Mouse (Mus musculus) myocyte (in vitro differentiated cells): ENCODE results near the gene Ankrd22. TPM values are rescaled to one million over a fixed set of nuclear protein-coding genes. Genes with fewer than 3 reads are reported as not detected.

Source experiments
- H3K27me3 ChIP-seq: one replicate; pipeline ENCODE4 v1.6.1; 2011; ENCODE audit not compliant: control insufficient read depth, insufficient read depth, insufficient read length
- H3K36me3 ChIP-seq: one replicate; pipeline ENCODE4 v1.6.1; 2011; ENCODE audit not compliant: control insufficient read depth, insufficient read depth
- H3K4me2 ChIP-seq: one replicate; pipeline ENCODE4 v1.6.1; 2011; ENCODE audit warnings: low read depth, control low read depth
- H3K4me3 ChIP-seq: one replicate; pipeline ENCODE4 v1.5.1; 2011; ENCODE audit warnings: mild to moderate bottlenecking, control low read depth, moderate library complexity
- H3K79me2 ChIP-seq: one replicate; pipeline ENCODE4 v1.6.1; 2011; ENCODE audit not compliant: control insufficient read depth, insufficient read depth
- H3ac ChIP-seq: one replicate; pipeline ENCODE4 v1.6.1; 2011; ENCODE audit not compliant: control insufficient read depth, insufficient read length
- CEBPB ChIP-seq: IDR thresholded peaks from 2 replicates; pipeline ENCODE4 v1.6.1; 2011; ENCODE audit warnings: mild to moderate bottlenecking, moderate library complexity; ENCODE audit not compliant: poor library complexity, insufficient read depth, severe bottlenecking
- E2F4 ChIP-seq: IDR thresholded peaks from one replicate; pipeline ENCODE4 v1.6.1; 2011; ENCODE audit warnings: mild to moderate bottlenecking, control low read depth, moderate library complexity; ENCODE audit not compliant: insufficient read depth
- MAX ChIP-seq: IDR thresholded peaks from one replicate; pipeline ENCODE4 v1.6.1; 2011; ENCODE audit warnings: low read depth, mild to moderate bottlenecking, control low read depth
- MYOD1 ChIP-seq, 3 experiments: IDR thresholded peaks; one replicate each; pipeline ENCODE4 v1.6.1; 2011; ENCODE audit warnings: control low read depth in 2 of 3, low read depth in 2 of 3, mild to moderate bottlenecking in 2 of 3, moderate library complexity in 1 of 3; ENCODE audit not compliant: insufficient read length in 2 of 3, control insufficient read depth in 1 of 3
- MYOG ChIP-seq, 3 experiments: IDR thresholded peaks; one replicate each; pipeline ENCODE4 v1.6.1; 2011; ENCODE audit warnings: control low read depth in 2 of 3, low read depth in 2 of 3, mild to moderate bottlenecking in 2 of 3; ENCODE audit not compliant: insufficient read length in 2 of 3, control insufficient read depth in 1 of 3, insufficient read depth in 1 of 3
- POLR2A ChIP-seq: IDR thresholded peaks from one replicate; pipeline ENCODE4 v1.6.1; 2011; ENCODE audit warnings: low read depth, mild to moderate bottlenecking, control low read depth, moderate library complexity; ENCODE audit not compliant: insufficient read length
- POLR2AphosphoS2 ChIP-seq: IDR thresholded peaks from one replicate; pipeline ENCODE4 v1.6.1; 2011; ENCODE audit warnings: low read depth, control low read depth; ENCODE audit not compliant: insufficient read length
- REST ChIP-seq: IDR thresholded peaks from one replicate; pipeline ENCODE4 v1.6.1; 2011; ENCODE audit warnings: mild to moderate bottlenecking, control low read depth, moderate library complexity; ENCODE audit not compliant: insufficient read depth, insufficient read length
- SRF ChIP-seq: IDR thresholded peaks from one replicate; pipeline ENCODE4 v1.6.1; 2011; ENCODE audit warnings: low read depth; ENCODE audit not compliant: control insufficient read depth, insufficient read length
- TCF12 ChIP-seq: IDR thresholded peaks from one replicate; pipeline ENCODE4 v1.6.1; 2011; ENCODE audit warnings: mild to moderate bottlenecking, control low read depth; ENCODE audit not compliant: poor library complexity, insufficient read depth, severe bottlenecking
- TCF3 ChIP-seq: IDR thresholded peaks from one replicate; pipeline ENCODE4 v1.6.1; 2011; ENCODE audit warnings: low read depth, control low read depth; ENCODE audit not compliant: insufficient read length
- USF1 ChIP-seq: IDR thresholded peaks from one replicate; pipeline ENCODE4 v1.6.1; 2011; ENCODE audit warnings: low read depth, mild to moderate bottlenecking, control low read depth, moderate library complexity
- polyA plus RNA-seq: library from polyadenylated mRNA; unstranded; fragments of >200 nt; fragmentation: generic; extraction: Trizol; gene quantifications from one replicate; pipeline ENCODE4 v1.2.1, GENCODE M21; 2012; ENCODE audit warnings: missing spikeins

Gene Ankrd22
- polyA plus RNA-seq, 1 experiment: 0.06 TPM

DNA sequence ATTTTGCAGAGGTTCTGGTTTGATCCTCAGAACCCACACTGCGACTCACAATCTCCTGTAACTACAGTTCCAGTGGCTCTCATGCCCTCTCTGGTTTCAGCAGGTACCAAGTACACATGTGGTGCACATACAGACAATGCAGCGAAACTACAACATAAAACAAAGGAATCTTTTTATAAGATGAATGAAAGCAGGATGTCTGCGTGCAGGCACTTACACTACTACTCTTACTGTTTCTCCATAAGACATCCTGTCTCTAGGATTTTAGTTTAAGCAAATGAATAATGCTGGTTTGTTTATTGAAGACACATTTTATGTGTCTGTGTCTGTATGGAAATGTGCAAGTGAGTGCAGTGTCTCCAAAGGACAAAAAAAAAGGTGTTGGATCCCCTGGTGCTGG lies 15.4 kb upstream of the Ankrd22 start:
- H3K4me3 ChIP-seq: no peak overlapping the region
- H3K27me3 ChIP-seq: no peaks in the 10 kb centered on the region
- TF ChIP-seq POLR2A: no peak
- no peak for TF ChIP-seq TCF12
- TF ChIP-seq REST: no peak
- TF ChIP-seq TCF3: no peak
- TF ChIP-seq MYOD1 (IDR thresholded peaks at IDR 0.05; ENCODE audit: control insufficient read depth in 1 of 3, insufficient read length in 2 of 3, low read depth in 2 of 3): no peak
- TF ChIP-seq POLR2AphosphoS2: no peak
- TF ChIP-seq SRF: no peak
- TF ChIP-seq MAX: no peak
- no peak for TF ChIP-seq USF1
- TF ChIP-seq MYOG (IDR thresholded peaks at IDR 0.05; ENCODE audit: control insufficient read depth in 1 of 3, insufficient read depth in 1 of 3, insufficient read length in 2 of 3, low read depth in 2 of 3): no peak
- no peak for TF ChIP-seq E2F4
- no peak for TF ChIP-seq CEBPB
- H3K4me2 ChIP-seq: no peak overlapping the region
- no peaks in the 10 kb centered on the region for H3K36me3 ChIP-seq
- H3K79me2 ChIP-seq: no peaks in the 10 kb centered on the region
- no peak overlapping the region for H3ac ChIP-seq

- Histone ChIP-seq H3ac (no peak overlapping the region), H3K4me3 (no peak overlapping the region), H3K79me2 (no peaks in the 10 kb centered on the region), H3K4me2 (no peak overlapping the region), H3K36me3 (no peaks in the 10 kb centered on the region), H3K27me3 (no peaks in the 10 kb centered on the region)
- TF ChIP-seq TCF3: no peak
- TF ChIP-seq MYOD1 (IDR thresholded peaks at IDR 0.05; ENCODE audit: control insufficient read depth in 1 of 3, insufficient read length in 2 of 3, low read depth in 2 of 3): peak in 1 of 3 experiments; percentile 19
Observed at GRCm38 (mm10) chr19:34180316-34180715, 14.5 kb upstream of the Ankrd22 start.

DNA sequence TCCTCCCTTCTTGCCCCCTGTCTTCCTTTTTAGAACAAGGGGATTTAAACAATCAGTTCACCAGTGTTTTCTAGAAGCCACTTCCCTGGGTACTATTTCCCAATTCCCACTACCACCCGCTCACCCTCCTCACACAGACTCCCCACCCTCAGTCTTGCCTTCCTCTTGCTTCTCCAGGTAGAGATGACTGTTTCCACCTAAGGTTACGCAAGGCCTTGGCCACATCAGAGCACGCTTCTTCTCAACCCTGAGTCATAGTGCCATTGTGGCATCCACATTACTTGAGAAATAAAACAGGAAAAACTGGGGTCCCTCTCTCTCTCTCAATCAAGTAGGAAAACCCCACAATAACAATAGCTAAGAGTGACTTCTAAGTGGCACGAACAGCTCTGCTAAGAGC lies 13.3 kb upstream of the Ankrd22 start:
- TF ChIP-seq CEBPB (peak; percentile 54; the same call in 1 of the 2 replicates), TCF3 (no peak)

DNA sequence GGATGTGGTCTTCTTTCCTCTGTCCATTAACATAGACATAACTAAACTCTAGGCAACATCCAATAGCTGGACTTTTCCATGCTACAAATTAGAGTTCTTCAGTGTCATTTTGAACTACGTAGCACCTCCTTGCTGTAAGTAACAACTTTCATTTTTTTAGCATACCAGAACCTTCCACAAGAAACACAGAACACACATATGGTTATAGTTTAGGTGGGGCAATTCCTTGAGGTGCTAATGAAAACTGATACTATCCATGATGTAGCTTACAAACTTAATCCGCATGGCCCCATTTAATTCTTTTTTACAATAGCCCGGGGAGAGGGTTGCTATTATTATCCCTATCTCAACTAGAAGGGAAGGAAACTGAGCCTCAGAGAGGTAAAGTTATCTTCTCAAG lies 8.2 kb upstream of the Ankrd22 start:
- TF ChIP-seq TCF3 (no peak), E2F4 (no peak), MYOD1 (IDR thresholded peaks at IDR 0.05; ENCODE audit: control insufficient read depth in 1 of 3, insufficient read length in 2 of 3, low read depth in 2 of 3) (no peak), SRF (no peak), POLR2AphosphoS2 (no peak), USF1 (no peak), REST (no peak), CEBPB (no peak), POLR2A (no peak), MAX (no peak), MYOG (IDR thresholded peaks at IDR 0.05; ENCODE audit: control insufficient read depth in 1 of 3, insufficient read depth in 1 of 3, insufficient read length in 2 of 3, low read depth in 2 of 3) (no peak), TCF12 (no peak)
- no peak overlapping the region for H3K4me2 ChIP-seq

More for the DNA sequence above, 13.3 kb upstream of the Ankrd22 start:
- Histone ChIP-seq H3K4me2 (no peak overlapping the region), H3K27me3 (no peaks in the 10 kb centered on the region), H3ac (no peak overlapping the region), H3K79me2 (no peaks in the 10 kb centered on the region), H3K4me3 (no peak overlapping the region), H3K36me3 (no peaks in the 10 kb centered on the region)

GRCm38 (mm10) chr19:34171167-34171566 lies 5.3 kb upstream of the Ankrd22 start:
- H3K4me2 ChIP-seq: peak overlapping the region; percentile 57
- no peaks in the 10 kb centered on the region for H3K27me3 ChIP-seq
- H3K4me3 ChIP-seq: no peak overlapping the region
- H3K79me2 ChIP-seq: no peaks in the 10 kb centered on the region
- H3ac ChIP-seq: no peak overlapping the region
- H3K36me3 ChIP-seq: no peaks in the 10 kb centered on the region
- no peak for TF ChIP-seq SRF
- TF ChIP-seq POLR2AphosphoS2: no peak
- TF ChIP-seq REST: no peak

More for the DNA sequence above, 8.2 kb upstream of the Ankrd22 start:
- Histone ChIP-seq H3K36me3 (no peaks in the 10 kb centered on the region), H3ac (no peak overlapping the region), H3K27me3 (no peaks in the 10 kb centered on the region), H3K4me3 (no peak overlapping the region), H3K79me2 (no peaks in the 10 kb centered on the region)

- TF ChIP-seq TCF3 (no peak), POLR2AphosphoS2 (no peak), MAX (no peak), SRF (no peak), MYOG (IDR thresholded peaks at IDR 0.05; ENCODE audit: control insufficient read depth in 1 of 3, insufficient read depth in 1 of 3, insufficient read length in 2 of 3, low read depth in 2 of 3) (no peak), USF1 (no peak), TCF12 (no peak), REST (no peak)
- H3K27me3 ChIP-seq: no peaks in the 10 kb centered on the region
- no peaks in the 10 kb centered on the region for H3K79me2 ChIP-seq
- no peak overlapping the region for H3ac ChIP-seq
- no peak overlapping the region for H3K4me2 ChIP-seq
- H3K4me3 ChIP-seq: no peak overlapping the region
- H3K36me3 ChIP-seq: no peaks in the 10 kb centered on the region
Observed at GRCm38 (mm10) chr19:34169121-34169520, 3.3 kb upstream of the Ankrd22 start.
